Mouse (Mus musculus): ENCODE results near the gene Psma6. TPM values are rescaled to one million over a fixed set of nuclear protein-coding genes. Genes with fewer than 3 reads are reported as not detected.
A peak's percentile ranks its signal among the peaks of the same experiment; 100 is the strongest.

Gene Psma6
- polyA plus RNA-seq, 1 experiment: 197 TPM

- Histone ChIP-seq H3K27ac (ENCODE audit: insufficient read depth, low read length) (no peak overlapping the region), H3K4me1 (ENCODE audit: control insufficient read depth, insufficient read depth, low read length) (peaks cover 5% of the 10 kb centered on the region), H3K4me3 (ENCODE audit: insufficient read depth, low read length) (no peak overlapping the region)
- TF ChIP-seq POLR2A (IDR thresholded peaks at IDR 0.05; ENCODE audit: low read depth, low read length): no peak
These were observed 72.1 kb downstream of the Psma6 start for GRCm38 (mm10) chr12:55456136-55456535.

GRCm38 (mm10) chr12:55456893-55457292 lies 72.9 kb downstream of the Psma6 start:
- Histone ChIP-seq H3K4me1 (ENCODE audit: control insufficient read depth, insufficient read depth, low read length) (peaks cover 9% of the 10 kb centered on the region), H3K4me3 (ENCODE audit: insufficient read depth, low read length) (no peak overlapping the region), H3K27ac (ENCODE audit: insufficient read depth, low read length) (no peak overlapping the region)
- no peak for TF ChIP-seq CTCF (IDR thresholded peaks at IDR 0.05; ENCODE audit: borderline replicate concordance, insufficient read depth, low read length)
- TF ChIP-seq POLR2A (IDR thresholded peaks at IDR 0.05; ENCODE audit: low read depth, low read length): no peak

DNA sequence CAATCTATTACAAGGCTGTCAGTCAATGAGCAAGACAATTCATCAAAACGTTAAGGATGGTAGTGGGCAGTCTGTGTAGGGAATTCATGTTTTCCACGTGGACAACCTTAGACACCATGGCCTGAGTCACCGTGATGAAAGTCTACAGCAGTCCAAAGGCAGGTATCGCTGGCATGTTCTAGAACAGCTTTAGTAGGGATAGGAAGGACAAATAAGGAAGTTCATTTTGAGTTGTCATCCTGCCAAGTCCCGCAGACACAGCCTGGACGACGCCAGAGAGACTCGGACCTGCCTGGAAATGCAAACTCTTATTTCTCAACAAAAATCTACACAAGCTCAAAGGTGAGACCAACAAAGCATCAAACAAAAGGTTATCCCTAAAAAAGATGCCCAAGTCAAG lies 75.7 kb downstream of the Psma6 start:
- H3K27ac ChIP-seq (ENCODE audit: insufficient read depth, low read length): no peak overlapping the region
- peaks cover 24% of the 10 kb centered on the region for H3K4me1 ChIP-seq (ENCODE audit: control insufficient read depth, insufficient read depth, low read length)
- H3K4me3 ChIP-seq (ENCODE audit: insufficient read depth, low read length): no peak overlapping the region
- TF ChIP-seq POLR2A (IDR thresholded peaks at IDR 0.05; ENCODE audit: low read depth, low read length) (no peak), CTCF (IDR thresholded peaks at IDR 0.05; ENCODE audit: borderline replicate concordance, insufficient read depth, low read length) (no peak)

DNA sequence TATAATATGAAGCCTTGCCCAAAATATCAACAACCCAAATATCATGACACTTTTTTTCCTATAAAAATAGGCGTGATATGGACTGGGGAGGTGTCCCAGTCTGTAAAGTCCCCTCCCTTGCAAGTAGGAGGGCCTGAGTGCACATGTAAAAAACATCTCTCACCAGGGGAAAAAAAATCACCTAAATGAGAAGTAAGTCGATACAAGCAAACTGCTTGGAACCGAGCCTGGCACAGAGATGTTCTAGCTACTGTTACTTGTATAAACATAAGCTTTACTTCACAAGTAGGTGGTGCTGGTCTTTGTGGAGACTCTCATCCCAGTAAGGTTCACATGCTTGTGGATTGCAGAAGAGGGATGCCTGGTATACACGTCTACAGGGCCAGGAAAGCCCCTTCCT lies 76.9 kb downstream of the Psma6 start:
- Histone ChIP-seq H3K4me3 (ENCODE audit: insufficient read depth, low read length) (no peak overlapping the region), H3K4me1 (ENCODE audit: control insufficient read depth, insufficient read depth, low read length) (peaks cover 32% of the 10 kb centered on the region), H3K27ac (ENCODE audit: insufficient read depth, low read length) (peak overlapping the region; percentile 80)
- TF ChIP-seq POLR2A (IDR thresholded peaks at IDR 0.05; ENCODE audit: low read depth, low read length) (no peak), CTCF (IDR thresholded peaks at IDR 0.05; ENCODE audit: borderline replicate concordance, insufficient read depth, low read length) (no peak)

- H3K27ac ChIP-seq (ENCODE audit: insufficient read depth, low read length): peak overlapping the region; percentile 80
- no peak for TF ChIP-seq POLR2A (IDR thresholded peaks at IDR 0.05; ENCODE audit: low read depth, low read length)
- no peak for TF ChIP-seq CTCF (IDR thresholded peaks at IDR 0.05; ENCODE audit: borderline replicate concordance, insufficient read depth, low read length)
- no peak overlapping the region for H3K4me3 ChIP-seq (ENCODE audit: insufficient read depth, low read length)
- peaks cover 37% of the 10 kb centered on the region for H3K4me1 ChIP-seq (ENCODE audit: control insufficient read depth, insufficient read depth, low read length)
These were observed 77.7 kb downstream of the Psma6 start for GRCm38 (mm10) chr12:55461767-55462166.

- H3K4me3 ChIP-seq (ENCODE audit: insufficient read depth, low read length): no peak overlapping the region
- H3K4me1 ChIP-seq (ENCODE audit: control insufficient read depth, insufficient read depth, low read length): peaks cover 43% of the 10 kb centered on the region
These were observed 78.4 kb downstream of the Psma6 start for GRCm38 (mm10) chr12:55462456-55462855.

DNA sequence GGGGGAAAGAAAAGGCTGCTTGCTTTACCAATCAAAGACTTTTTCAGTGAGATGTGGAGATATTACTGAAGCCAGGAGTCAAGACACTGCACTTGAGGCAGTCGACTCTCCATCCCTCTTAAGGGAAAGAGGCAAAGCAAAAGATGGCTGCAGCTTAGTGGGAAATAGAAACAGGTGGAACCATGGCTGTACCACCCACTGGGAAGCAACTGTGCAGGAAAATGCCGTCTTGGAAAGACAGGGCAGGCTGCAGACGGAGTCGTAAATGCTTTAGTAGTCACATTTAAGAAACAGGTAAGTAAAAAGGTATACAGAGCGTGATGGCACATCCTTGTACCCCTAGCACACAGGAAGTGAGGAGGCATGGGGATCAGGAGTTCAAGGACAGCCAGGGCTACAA lies 79.1 kb downstream of the Psma6 start:
- Histone ChIP-seq H3K4me1 (ENCODE audit: control insufficient read depth, insufficient read depth, low read length) (peaks cover 48% of the 10 kb centered on the region), H3K27ac (ENCODE audit: insufficient read depth, low read length) (peak overlapping the region; percentile 91), H3K4me3 (ENCODE audit: insufficient read depth, low read length) (no peak overlapping the region)
- TF ChIP-seq POLR2A (IDR thresholded peaks at IDR 0.05; ENCODE audit: low read depth, low read length): no peak
- TF ChIP-seq CTCF (IDR thresholded peaks at IDR 0.05; ENCODE audit: borderline replicate concordance, insufficient read depth, low read length): no peak

More at GRCm38 (mm10) chr12:55462456-55462855, 78.4 kb downstream of the Psma6 start:
- no peak for TF ChIP-seq CTCF (IDR thresholded peaks at IDR 0.05; ENCODE audit: borderline replicate concordance, insufficient read depth, low read length)
- no peak for TF ChIP-seq POLR2A (IDR thresholded peaks at IDR 0.05; ENCODE audit: low read depth, low read length)
- H3K27ac ChIP-seq (ENCODE audit: insufficient read depth, low read length): peak overlapping the region; percentile 91

DNA sequence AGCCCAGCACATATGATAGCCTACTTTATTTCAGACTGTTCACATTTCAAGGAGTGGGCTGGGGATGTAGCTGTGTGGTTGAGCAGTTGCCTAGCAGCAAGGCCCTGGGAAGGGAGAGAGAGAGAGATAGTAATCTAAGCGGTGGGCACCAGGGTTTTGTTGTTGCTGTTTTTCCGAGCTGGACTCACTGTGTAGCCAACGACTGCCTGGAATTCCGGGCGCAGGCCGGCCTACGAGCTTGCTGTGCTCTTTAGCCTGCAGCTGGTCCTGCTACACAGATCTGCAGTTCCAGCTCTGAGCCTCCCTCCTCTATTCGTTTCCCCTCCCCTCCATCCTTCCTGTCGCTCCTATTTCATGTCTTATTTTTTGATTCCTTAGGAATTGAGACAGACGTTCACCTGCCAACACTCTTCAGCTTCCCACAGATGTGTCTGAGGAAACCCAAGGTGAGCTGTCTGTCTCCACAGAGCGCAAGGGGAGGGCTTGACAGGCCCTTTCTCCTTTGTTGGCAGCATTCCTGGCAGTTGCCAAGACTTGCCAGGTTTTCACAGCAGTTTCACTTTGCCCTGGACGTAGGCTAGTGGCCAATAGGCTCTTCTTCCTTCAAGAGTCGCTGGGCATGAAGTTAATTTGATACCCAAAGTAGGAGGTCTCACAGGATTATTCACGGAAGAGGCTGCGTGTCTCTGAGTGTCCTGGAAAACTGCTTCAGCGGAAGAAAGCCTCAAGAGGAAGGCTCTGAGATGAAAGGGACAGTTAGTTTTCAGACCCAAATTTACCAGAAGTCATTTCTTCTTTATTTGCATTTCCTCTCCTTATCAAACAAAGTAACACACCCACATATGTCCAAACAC lies 80.2 kb downstream of the Psma6 start:
- TF ChIP-seq CTCF (IDR thresholded peaks at IDR 0.05; ENCODE audit: borderline replicate concordance, insufficient read depth, low read length) (no peak), POLR2A (IDR thresholded peaks at IDR 0.05; ENCODE audit: low read depth, low read length) (no peak)
- H3K4me1 ChIP-seq (ENCODE audit: control insufficient read depth, insufficient read depth, low read length): peaks cover 48% of the 10 kb centered on the region
- no peak overlapping the region for H3K4me3 ChIP-seq (ENCODE audit: insufficient read depth, low read length)
- H3K27ac ChIP-seq (ENCODE audit: insufficient read depth, low read length): peak overlapping the region; percentile 85

GRCm38 (mm10) chr12:55464846-55465361 lies 80.9 kb downstream of the Psma6 start:
- H3K4me1 ChIP-seq (ENCODE audit: control insufficient read depth, insufficient read depth, low read length): peaks cover 48% of the 10 kb centered on the region
- peak overlapping the region; percentile 86 for H3K27ac ChIP-seq (ENCODE audit: insufficient read depth, low read length)
- H3K4me3 ChIP-seq (ENCODE audit: insufficient read depth, low read length): no peak overlapping the region
- no peak for TF ChIP-seq CTCF (IDR thresholded peaks at IDR 0.05; ENCODE audit: borderline replicate concordance, insufficient read depth, low read length)
- no peak for TF ChIP-seq POLR2A (IDR thresholded peaks at IDR 0.05; ENCODE audit: low read depth, low read length)

- TF ChIP-seq POLR2A (IDR thresholded peaks at IDR 0.05; ENCODE audit: low read depth, low read length) (no peak), CTCF (IDR thresholded peaks at IDR 0.05; ENCODE audit: borderline replicate concordance, insufficient read depth, low read length) (no peak)
- peak overlapping the region; percentile 86 for H3K27ac ChIP-seq (ENCODE audit: insufficient read depth, low read length)
- peaks cover 48% of the 10 kb centered on the region for H3K4me1 ChIP-seq (ENCODE audit: control insufficient read depth, insufficient read depth, low read length)
- H3K4me3 ChIP-seq (ENCODE audit: insufficient read depth, low read length): no peak overlapping the region
These were observed 81.5 kb downstream of the Psma6 start for GRCm38 (mm10) chr12:55465401-55465983.
